Comparison of ENCODE assay signal across 15 mouse cellular contexts in genomic region chr6:143190838-143191476, GRCm38 (mm10). TPM values are rescaled to one million over a fixed set of nuclear protein-coding genes. Genes with fewer than 3 reads are reported as not detected.
DNase-seq lines count a peak whose midpoint lies in the region; ATAC-seq lines count a peak whose summit lies in the region.
"Had no signal": no experiment of that assay in that cellular context is flagged by ENCODE, and none has a peak within 500 bp of the region (broad histone marks: within the 10 kb centered on the region; RNA-seq: fewer than 3 reads in every experiment).

No protein-coding gene starts in this region.

- no peaks in the 10 kb centered on the region for H3K27me3 ChIP-seq in hindbrain, embryonic 16.5 days (replicated peaks; ENCODE audit: control insufficient read depth, insufficient read depth, low read length)
- H3K27me3 ChIP-seq in hindbrain, embryonic 11.5 days (ENCODE audit: control insufficient read depth, insufficient read depth, low read length): no peaks in the 10 kb centered on the region
- H3K27me3 ChIP-seq in neural tube, embryonic 13.5 days: no peaks in the 10 kb centered on the region
- H3K27me3 ChIP-seq in neural tube, embryonic 15.5 days (replicated peaks): no peaks in the 10 kb centered on the region
- H3K27me3 ChIP-seq in stomach, embryonic 16.5 days (ENCODE audit: control insufficient read depth, insufficient read depth, low read length): no peaks in the 10 kb centered on the region
- H3K27me3 ChIP-seq: heart, embryonic 15.5 days had no signal

- no peak overlapping the region for H3K4me3 ChIP-seq in hindbrain, embryonic 16.5 days (ENCODE audit: low read length)
- no peak overlapping the region for H3K4me3 ChIP-seq in hindbrain, embryonic 11.5 days (ENCODE audit: low read depth, low read length)
- no peak overlapping the region for H3K4me3 ChIP-seq in neural tube, embryonic 13.5 days
- no peak overlapping the region for H3K4me3 ChIP-seq in neural tube, embryonic 15.5 days (replicated peaks)
- H3K4me3 ChIP-seq in stomach, embryonic 16.5 days (replicated peaks; ENCODE audit: low read length): no peak overlapping the region
- H3K4me3 ChIP-seq: heart, embryonic 15.5 days had no signal

- 74% methylated on average over 7 of the region's 7 CpGs for WGBS in hindbrain, embryonic 16.5 days
- 80% methylated on average over 7 of the region's 7 CpGs for WGBS in hindbrain, embryonic 11.5 days
- 81% methylated on average over 7 of the region's 7 CpGs for WGBS in neural tube, embryonic 13.5 days
- 75% methylated on average over 7 of the region's 7 CpGs for WGBS in neural tube, embryonic 15.5 days
- WGBS in stomach, embryonic 16.5 days: 54% methylated on average over 7 of the region's 7 CpGs

- H3K4me2 ChIP-seq in hindbrain, embryonic 16.5 days (ENCODE audit: low read length): no peak overlapping the region
- H3K4me2 ChIP-seq in hindbrain, embryonic 11.5 days (replicated peaks; ENCODE audit: low read depth, low read length): no peak overlapping the region
- no peak overlapping the region for H3K4me2 ChIP-seq in neural tube, embryonic 13.5 days
- no peak overlapping the region for H3K4me2 ChIP-seq in neural tube, embryonic 15.5 days
- H3K4me2 ChIP-seq in stomach, embryonic 16.5 days (ENCODE audit: low read depth, low read length): no peak overlapping the region
- H3K4me2 ChIP-seq: heart, embryonic 15.5 days had no signal

- ATAC-seq in hindbrain, embryonic 16.5 days: 0 out of 2 replicates have a peak, but pooled peaks have one; percentile 44
- no peak for ATAC-seq in hindbrain, embryonic 11.5 days (ENCODE audit: low FRiP score)
- ATAC-seq in neural tube, embryonic 13.5 days (ENCODE audit: low read depth): no peak
- ATAC-seq in neural tube, embryonic 15.5 days (ENCODE audit: low FRiP score): no peak
- 0 out of 2 replicates have a peak, but pooled peaks have one; percentile 3 for ATAC-seq in stomach, embryonic 16.5 days (ENCODE audit: insufficient read depth, low FRiP score)
- ATAC-seq: inflammation-experienced regulatory T-cells, adult 6 months had no signal

- intact Hi-C loops in left cerebral cortex, postnatal 36 days (cut with DNase I): no loop called here

- H3K4me1 ChIP-seq in hindbrain, embryonic 16.5 days (ENCODE audit: control insufficient read depth, insufficient read depth, low read depth, low read length): no peaks in the 10 kb centered on the region
- H3K4me1 ChIP-seq in hindbrain, embryonic 11.5 days (replicated peaks; ENCODE audit: control insufficient read depth, insufficient read depth, low read length): no peaks in the 10 kb centered on the region
- 0 out of 2 replicates have a peak, but pooled peaks cover 8% of the 10 kb centered on the region for H3K4me1 ChIP-seq in neural tube, embryonic 13.5 days (replicated peaks)
- H3K4me1 ChIP-seq in neural tube, embryonic 15.5 days: no peaks in the 10 kb centered on the region; the same call in 1 of the 2 replicates
- peaks cover 2% of the 10 kb centered on the region; the same call in 1 of the 2 replicates for H3K4me1 ChIP-seq in stomach, embryonic 16.5 days (ENCODE audit: control insufficient read depth, insufficient read depth, low read length)

- DNase-seq in hindbrain, embryonic 11.5 days (ENCODE audit: low spot score): no peak
- peak; percentile 26 to 36 for DNase-seq in left cerebral cortex, adult 18-20 months (ENCODE audit: low spot score in 2 of 2)
- no peak for DNase-seq in left cerebral cortex, postnatal 36 days (ENCODE audit: low spot score in 2 of 2)
- no peak for DNase-seq in thymus, postnatal 10 days (ENCODE audit: low spot score in 2 of 2)
- DNase-seq: adrenal gland, postnatal 14 days; cerebellum, adult 11-12 months; embryo, embryonic 11 days; lung, postnatal 36 days; thymus, adult 2 months had no signal

- H3K9me3 ChIP-seq in hindbrain, embryonic 16.5 days (ENCODE audit: control insufficient read depth, low read length): no peaks in the 10 kb centered on the region
- no peaks in the 10 kb centered on the region for H3K9me3 ChIP-seq in hindbrain, embryonic 11.5 days (ENCODE audit: control insufficient read depth, low read length)
- H3K9me3 ChIP-seq in neural tube, embryonic 13.5 days: no peaks in the 10 kb centered on the region
- no peaks in the 10 kb centered on the region for H3K9me3 ChIP-seq in neural tube, embryonic 15.5 days (replicated peaks)
- H3K9me3 ChIP-seq in stomach, embryonic 16.5 days (replicated peaks; ENCODE audit: control insufficient read depth, low read length): no peaks in the 10 kb centered on the region
- H3K9me3 ChIP-seq: heart, embryonic 15.5 days had no signal

- no peak overlapping the region for H3K27ac ChIP-seq in hindbrain, embryonic 16.5 days (ENCODE audit: low read depth, low read length)
- H3K27ac ChIP-seq in hindbrain, embryonic 11.5 days (ENCODE audit: low read depth, low read length): no peak overlapping the region
- H3K27ac ChIP-seq in neural tube, embryonic 13.5 days (replicated peaks): 0 out of 2 replicates have a peak overlapping the region, but pooled peaks have one; percentile 1
- no peak overlapping the region for H3K27ac ChIP-seq in neural tube, embryonic 15.5 days (replicated peaks)
- H3K27ac ChIP-seq in stomach, embryonic 16.5 days (ENCODE audit: low read length): no peak overlapping the region

- H3K36me3 ChIP-seq in hindbrain, embryonic 16.5 days (ENCODE audit: control insufficient read depth, insufficient read depth, low read length): peaks cover 3% of the 10 kb centered on the region; the same call in 1 of the 2 replicates
- 0 out of 2 replicates have a peak, but pooled peaks cover 2% of the 10 kb centered on the region for H3K36me3 ChIP-seq in hindbrain, embryonic 11.5 days (ENCODE audit: control insufficient read depth, insufficient read depth, low read length)
- peaks cover 20% of the 10 kb centered on the region for H3K36me3 ChIP-seq in neural tube, embryonic 13.5 days
- H3K36me3 ChIP-seq in neural tube, embryonic 15.5 days: peaks cover 14% of the 10 kb centered on the region
- peaks cover 6% of the 10 kb centered on the region; the same call in 1 of the 2 replicates for H3K36me3 ChIP-seq in stomach, embryonic 16.5 days (ENCODE audit: control insufficient read depth, insufficient read depth, low read length)

- no peak overlapping the region for H3K9ac ChIP-seq in hindbrain, embryonic 16.5 days (ENCODE audit: low read depth, low read length)
- H3K9ac ChIP-seq in hindbrain, embryonic 11.5 days (ENCODE audit: low read depth, low read length): no peak overlapping the region
- H3K9ac ChIP-seq in neural tube, embryonic 13.5 days: no peak overlapping the region
- no peak overlapping the region for H3K9ac ChIP-seq in neural tube, embryonic 15.5 days (replicated peaks)
- no peak overlapping the region for H3K9ac ChIP-seq in stomach, embryonic 16.5 days (ENCODE audit: low read length)
- H3K9ac ChIP-seq: heart, embryonic 15.5 days had no signal

RNA-seq across cellular contexts. Expression of gene Etnk1, which starts 23.9 kb away (rescaled TPM):
- 40.5 and 46.6 TPM in 2 replicates for polyA plus RNA-seq in hindbrain, embryonic 16.5 days (2015; fragmentation: Nextera tagmentation; extraction: Ambion mirVana)
- 35.5 and 35.9 TPM in 2 replicates for polyA plus RNA-seq in hindbrain, embryonic 11.5 days (2014; fragmentation: Nextera tagmentation; extraction: Ambion mirVana)
- 100 to 1,000 TPM; 191 to 198 TPM for total RNA-seq in left cerebral cortex, adult 18-20 months (2021)
- total RNA-seq in left cerebral cortex, postnatal 36 days (2021): 100 to 1,000 TPM; 167 to 193 TPM
- polyA plus RNA-seq in neural tube, embryonic 13.5 days (2015; fragmentation: Nextera tagmentation; extraction: Ambion mirVana): 35.4 and 37.0 TPM in 2 replicates
- polyA plus RNA-seq in neural tube, embryonic 15.5 days (2015; fragmentation: Nextera tagmentation; extraction: Ambion mirVana): 38.9 and 42.0 TPM in 2 replicates
- 16.1 and 16.3 TPM in 2 replicates for polyA plus RNA-seq in stomach, embryonic 16.5 days (2015; fragmentation: Nextera tagmentation; extraction: Ambion mirVana)

Comparison
In these comparisons a context has a peak if more than half of its experiments do, and no peak if none do; other contexts are left out.
1. ATAC-seq: peak in hindbrain, embryonic 16.5 days (single experiment) and stomach, embryonic 16.5 days (single experiment); none in hindbrain, embryonic 11.5 days (single experiment), neural tube, embryonic 13.5 days (single experiment) and neural tube, embryonic 15.5 days (single experiment).
2. DNase-seq: peak in left cerebral cortex, adult 18-20 months (2 of 2); none in hindbrain, embryonic 11.5 days (single experiment), left cerebral cortex, postnatal 36 days (0 of 2) and thymus, postnatal 10 days (0 of 2).